Mouse (Mus musculus): Measurements from ENCODE around the gene Fads6. TPM values are rescaled to one million over a fixed set of nuclear protein-coding genes. Genes with fewer than 3 reads are reported as not detected.

The Fads6 gene
- 3.3 TPM for polyA plus RNA-seq (2015; fragmentation: Illumina TruSeq; extraction: RNeasy Lipid Tissue Mini Kit (QIAGEN cat#74804); ENCODE audit: insufficient read depth, low read depth, low replicate concordance)

DNA sequence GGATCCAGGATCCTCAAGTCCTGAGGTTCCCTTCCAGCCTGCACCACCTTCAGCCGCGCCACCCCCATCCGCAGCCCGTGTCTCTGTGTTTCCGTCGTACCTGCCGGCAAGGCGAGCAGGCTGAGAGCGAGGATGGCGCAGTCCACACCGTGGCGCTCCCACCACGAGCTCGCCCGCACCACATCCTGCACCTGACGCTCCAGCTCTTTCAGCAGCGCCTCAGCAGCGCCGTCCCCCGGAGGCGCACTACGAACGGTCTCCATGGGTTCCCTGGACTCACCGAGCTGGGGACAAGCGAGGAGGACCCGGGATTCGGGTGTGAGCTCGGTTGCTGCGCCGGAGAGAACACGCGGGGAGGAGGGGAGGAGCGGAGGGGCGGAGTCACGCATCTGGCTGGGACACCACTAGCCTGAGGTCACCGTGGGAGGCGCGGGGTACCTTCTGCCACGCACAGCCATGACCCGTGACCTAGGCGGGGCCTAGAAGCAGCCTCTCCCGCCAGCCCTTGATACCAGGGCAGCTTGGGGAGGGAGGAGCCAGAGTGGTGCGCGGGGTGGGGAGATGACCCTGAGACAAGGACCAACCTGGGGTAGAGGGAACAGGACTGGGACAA is at the start of gene Fads6:
Fads6 (minus strand) TSS at position 450 of the 613 bp plus-strand sequence.

DNA sequence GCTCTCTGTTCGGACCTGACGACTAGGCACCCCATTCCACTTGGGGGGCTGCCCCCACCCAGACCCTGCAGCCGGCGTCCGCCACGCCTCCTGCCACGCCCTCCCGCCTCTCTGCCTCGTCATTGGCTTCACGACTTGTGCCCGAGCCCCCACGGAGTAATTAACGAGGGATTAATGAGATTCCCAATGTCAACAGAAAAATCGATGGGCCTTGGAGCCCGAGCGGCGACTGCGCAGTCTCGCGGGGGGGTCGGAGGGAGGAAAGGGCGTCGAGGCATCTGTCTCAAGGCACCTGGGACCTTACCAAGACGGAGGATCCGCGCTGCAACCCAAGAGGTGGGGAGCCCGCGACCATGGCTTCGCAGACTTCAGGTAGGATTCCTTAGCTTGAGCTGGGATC is 37.1 kb upstream of the Fads6 start, which contains the start of gene Otop3:
Otop3 (plus strand) TSS at position 201 of the 400 bp plus-strand sequence.

DNA sequence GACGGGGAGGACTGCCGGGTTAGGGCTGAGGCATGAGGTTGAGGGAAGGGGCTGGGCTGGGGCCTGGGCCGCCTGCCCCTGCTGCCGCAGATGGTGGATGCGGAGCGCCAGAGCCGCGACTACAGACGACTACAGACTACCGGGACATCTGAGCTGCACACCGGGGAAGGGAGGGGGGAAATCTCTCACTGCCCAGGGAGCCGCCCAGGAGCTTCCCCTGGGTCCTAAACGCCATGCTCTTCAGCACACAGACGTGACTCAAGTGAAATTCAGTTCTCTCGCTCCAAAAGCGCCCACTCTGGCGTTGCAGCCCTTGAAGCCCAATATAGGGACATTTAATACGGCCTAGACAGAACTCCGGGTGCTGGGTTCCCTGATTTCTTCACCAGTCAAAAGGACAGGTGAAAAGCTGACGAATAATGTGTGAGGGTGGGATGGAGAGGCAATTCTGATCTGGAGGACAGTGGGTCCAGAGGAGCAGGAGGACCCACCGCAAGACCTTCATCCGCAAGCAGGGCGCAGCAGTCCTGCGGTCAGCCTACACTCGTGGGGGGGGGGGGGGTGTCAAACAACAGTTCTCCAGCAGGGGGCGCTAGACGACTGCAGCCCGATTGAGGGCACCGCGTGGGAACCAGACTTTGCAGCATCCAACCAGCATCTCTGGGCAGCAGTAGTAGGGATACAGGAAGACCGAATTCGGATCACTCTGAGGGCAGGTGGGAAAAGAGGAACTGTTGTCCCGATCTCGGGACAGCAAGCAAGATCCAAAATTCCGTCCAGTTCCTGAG is 24.6 kb upstream of the Fads6 start, which contains the start of gene Ush1g:
Ush1g (minus strand) TSS at position 136 of the 788 bp plus-strand sequence.

DNA sequence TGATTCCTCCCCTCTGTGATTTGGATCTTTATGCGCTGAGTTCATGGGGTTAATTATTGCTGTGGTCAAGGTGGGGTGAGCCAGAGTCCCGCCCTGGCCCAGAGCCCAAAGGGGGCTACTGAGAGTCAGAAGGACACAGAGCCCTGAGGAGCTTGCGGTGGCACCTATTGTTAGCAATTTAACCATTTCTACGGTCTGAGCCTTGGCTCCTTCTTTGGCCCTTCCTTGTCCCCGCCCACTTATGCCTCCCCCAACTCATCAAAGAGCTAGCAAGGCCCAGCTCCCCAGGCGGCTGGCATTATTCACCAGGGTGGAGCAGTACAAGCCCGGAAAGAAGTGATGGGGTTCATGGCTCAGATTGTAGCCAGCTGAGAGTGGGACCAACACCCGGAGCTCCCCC is 9.4 kb upstream of the Fads6 start, which contains the start of gene Otop2:
Otop2 (plus strand) TSS at position 301 of the 400 bp plus-strand sequence.

DNA sequence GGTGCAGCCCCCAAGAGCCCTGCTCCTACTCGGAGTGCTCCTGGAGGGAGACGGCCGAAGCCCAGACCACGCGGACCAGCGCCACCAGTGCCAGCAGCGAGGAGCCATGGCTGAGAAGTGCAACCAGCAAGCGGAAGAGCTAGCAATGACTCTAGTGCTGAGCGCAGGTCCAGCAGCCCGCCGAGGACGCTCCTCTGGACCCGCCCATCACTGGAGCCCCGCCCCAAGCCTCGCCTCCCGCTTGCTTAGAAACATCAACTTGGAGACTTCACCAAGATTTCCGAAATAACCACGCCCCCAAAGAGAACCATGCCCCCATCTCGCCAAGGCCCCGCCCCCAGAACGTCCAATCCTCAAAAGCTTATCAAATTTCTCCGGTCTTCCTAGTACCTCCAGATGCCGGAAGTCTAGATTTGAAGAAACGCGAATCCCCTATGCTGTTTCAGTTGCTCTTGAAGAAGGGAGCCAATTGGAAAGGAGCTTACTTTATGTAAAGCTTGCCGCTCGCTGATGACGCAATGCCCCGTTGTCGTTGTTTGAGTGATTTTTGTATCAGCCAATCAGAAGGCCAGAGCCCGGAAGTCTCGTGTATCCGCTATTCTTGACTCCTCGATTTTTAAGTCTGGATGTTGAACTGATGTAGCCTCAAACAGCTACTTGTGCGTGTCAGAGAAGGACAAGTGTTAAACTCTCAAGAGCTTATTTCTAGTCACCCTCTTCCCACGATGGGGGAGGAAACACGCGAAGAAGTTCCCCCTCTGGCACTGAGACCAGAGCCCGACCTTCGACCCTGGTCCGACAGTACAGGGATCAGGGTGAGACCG is 20.5 kb downstream of the Fads6 start, which contains the start of gene Fdxr:
Fdxr (minus strand) TSS at position 271 of the 824 bp plus-strand sequence.

DNA sequence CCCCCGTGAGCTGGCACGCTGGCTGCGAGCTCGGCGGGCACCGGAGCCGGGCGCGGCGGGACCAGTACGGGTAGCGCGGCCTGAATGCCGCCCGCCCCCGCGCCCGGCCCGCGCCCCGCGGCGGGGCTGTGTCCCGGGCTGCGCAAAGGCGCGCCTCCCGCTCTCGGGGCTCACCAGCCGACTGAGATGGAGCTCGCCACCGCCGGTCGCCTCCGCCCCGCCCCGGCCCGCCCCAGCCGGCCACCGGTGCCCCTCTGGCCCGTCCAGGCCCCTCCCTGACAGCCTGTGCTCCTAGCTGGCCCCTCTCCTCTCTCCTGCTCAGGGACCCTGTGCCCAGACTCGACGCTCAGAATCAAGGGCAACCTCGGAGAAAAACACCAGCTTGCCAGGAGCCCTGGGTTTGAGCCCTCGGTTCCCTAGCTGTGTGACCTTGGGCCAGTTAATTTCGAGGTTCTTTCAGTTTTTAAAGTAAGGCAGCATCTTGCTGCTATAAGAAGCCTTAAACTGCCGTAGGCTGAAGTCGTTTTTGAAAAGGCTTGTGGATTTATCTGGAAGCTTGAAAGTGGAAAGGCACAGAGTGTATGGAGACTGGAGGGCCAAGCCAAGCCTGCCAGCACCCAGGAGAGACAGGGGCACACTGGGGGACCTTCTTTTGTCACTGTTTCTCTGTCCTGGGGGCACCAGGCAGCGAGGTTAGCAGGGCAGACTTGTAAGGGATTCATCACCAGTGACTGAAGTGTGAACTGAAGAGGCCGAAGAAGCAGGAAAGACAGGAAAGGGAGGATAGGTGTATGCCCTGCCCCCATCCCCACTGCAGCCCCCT is 30.2 kb downstream of the Fads6 start, which contains the start of gene Grin2c:
Grin2c (minus strand) TSS at position 183 of the 823 bp plus-strand sequence.

Other genes starting within 250 kb of the Fads6 start
- 3.8 TPM for gene Cd300ld3, start 249.3 kb downstream of the Fads6 start, polyA plus RNA-seq (2015; fragmentation: Illumina TruSeq; extraction: RNeasy Lipid Tissue Mini Kit (QIAGEN cat#74804); ENCODE audit: insufficient read depth, low read depth, low replicate concordance)
- not detected for gene Cd300e, start 235.5 kb downstream of the Fads6 start, polyA plus RNA-seq (2015; fragmentation: Illumina TruSeq; extraction: RNeasy Lipid Tissue Mini Kit (QIAGEN cat#74804); ENCODE audit: insufficient read depth, low read depth, low replicate concordance)
- 6.0 TPM for gene Rab37, start 206.2 kb downstream of the Fads6 start, polyA plus RNA-seq (2015; fragmentation: Illumina TruSeq; extraction: RNeasy Lipid Tissue Mini Kit (QIAGEN cat#74804); ENCODE audit: insufficient read depth, low read depth, low replicate concordance)
- gene Cd300lf, start 163.7 kb downstream of the Fads6 start, polyA plus RNA-seq (2015; fragmentation: Illumina TruSeq; extraction: RNeasy Lipid Tissue Mini Kit (QIAGEN cat#74804); ENCODE audit: insufficient read depth, low read depth, low replicate concordance), result not detected
- gene Slc9a3r1, start 134.3 kb downstream of the Fads6 start, polyA plus RNA-seq (2015; fragmentation: Illumina TruSeq; extraction: RNeasy Lipid Tissue Mini Kit (QIAGEN cat#74804); ENCODE audit: insufficient read depth, low read depth, low replicate concordance), result 15.3 TPM
- 2.5 TPM for gene Tmem104, start 110.2 kb downstream of the Fads6 start, polyA plus RNA-seq (2015; fragmentation: Illumina TruSeq; extraction: RNeasy Lipid Tissue Mini Kit (QIAGEN cat#74804); ENCODE audit: insufficient read depth, low read depth, low replicate concordance)
- 12.4 TPM for gene Nat9, start 109.8 kb downstream of the Fads6 start, polyA plus RNA-seq (2015; fragmentation: Illumina TruSeq; extraction: RNeasy Lipid Tissue Mini Kit (QIAGEN cat#74804); ENCODE audit: insufficient read depth, low read depth, low replicate concordance)
- 0.48 TPM for gene Grin2c, start 30.4 kb downstream of the Fads6 start, polyA plus RNA-seq (2015; fragmentation: Illumina TruSeq; extraction: RNeasy Lipid Tissue Mini Kit (QIAGEN cat#74804); ENCODE audit: insufficient read depth, low read depth, low replicate concordance)
- 10.5 TPM for gene Fdxr, start 20.6 kb downstream of the Fads6 start, polyA plus RNA-seq (2015; fragmentation: Illumina TruSeq; extraction: RNeasy Lipid Tissue Mini Kit (QIAGEN cat#74804); ENCODE audit: insufficient read depth, low read depth, low replicate concordance)
- gene Otop2, start 9.5 kb upstream of the Fads6 start, polyA plus RNA-seq (2015; fragmentation: Illumina TruSeq; extraction: RNeasy Lipid Tissue Mini Kit (QIAGEN cat#74804); ENCODE audit: insufficient read depth, low read depth, low replicate concordance), result not detected
- gene Ush1g, start 24.4 kb upstream of the Fads6 start, polyA plus RNA-seq (2015; fragmentation: Illumina TruSeq; extraction: RNeasy Lipid Tissue Mini Kit (QIAGEN cat#74804); ENCODE audit: insufficient read depth, low read depth, low replicate concordance), result not detected
- gene Otop3, start 37.1 kb upstream of the Fads6 start, polyA plus RNA-seq (2015; fragmentation: Illumina TruSeq; extraction: RNeasy Lipid Tissue Mini Kit (QIAGEN cat#74804); ENCODE audit: insufficient read depth, low read depth, low replicate concordance), result not detected
- 44.2 TPM for gene Hid1, start 70.1 kb upstream of the Fads6 start, polyA plus RNA-seq (2015; fragmentation: Illumina TruSeq; extraction: RNeasy Lipid Tissue Mini Kit (QIAGEN cat#74804); ENCODE audit: insufficient read depth, low read depth, low replicate concordance)
- 2.5 TPM for gene Cdr2l, start 84.3 kb upstream of the Fads6 start, polyA plus RNA-seq (2015; fragmentation: Illumina TruSeq; extraction: RNeasy Lipid Tissue Mini Kit (QIAGEN cat#74804); ENCODE audit: insufficient read depth, low read depth, low replicate concordance)
- gene Mrpl58, start 106.1 kb upstream of the Fads6 start, polyA plus RNA-seq (2015; fragmentation: Illumina TruSeq; extraction: RNeasy Lipid Tissue Mini Kit (QIAGEN cat#74804); ENCODE audit: insufficient read depth, low read depth, low replicate concordance), result 26.4 TPM
- gene Atp5h, start 122.3 kb upstream of the Fads6 start, polyA plus RNA-seq (2015; fragmentation: Illumina TruSeq; extraction: RNeasy Lipid Tissue Mini Kit (QIAGEN cat#74804); ENCODE audit: insufficient read depth, low read depth, low replicate concordance), result 161 TPM
- gene Kctd2, start 122.5 kb upstream of the Fads6 start, polyA plus RNA-seq (2015; fragmentation: Illumina TruSeq; extraction: RNeasy Lipid Tissue Mini Kit (QIAGEN cat#74804); ENCODE audit: insufficient read depth, low read depth, low replicate concordance), result 19.3 TPM
- gene Trim80, start 142.9 kb upstream of the Fads6 start, polyA plus RNA-seq (2015; fragmentation: Illumina TruSeq; extraction: RNeasy Lipid Tissue Mini Kit (QIAGEN cat#74804); ENCODE audit: insufficient read depth, low read depth, low replicate concordance), result not detected
- 2.6 TPM for gene Slc16a5, start 164.8 kb upstream of the Fads6 start, polyA plus RNA-seq (2015; fragmentation: Illumina TruSeq; extraction: RNeasy Lipid Tissue Mini Kit (QIAGEN cat#74804); ENCODE audit: insufficient read depth, low read depth, low replicate concordance)
- 1.3 TPM for gene Armc7, start 178.0 kb upstream of the Fads6 start, polyA plus RNA-seq (2015; fragmentation: Illumina TruSeq; extraction: RNeasy Lipid Tissue Mini Kit (QIAGEN cat#74804); ENCODE audit: insufficient read depth, low read depth, low replicate concordance)
- gene Nt5c, start 194.2 kb upstream of the Fads6 start, polyA plus RNA-seq (2015; fragmentation: Illumina TruSeq; extraction: RNeasy Lipid Tissue Mini Kit (QIAGEN cat#74804); ENCODE audit: insufficient read depth, low read depth, low replicate concordance), result 14.2 TPM
- 22.4 TPM for gene Jpt1, start 216.7 kb upstream of the Fads6 start, polyA plus RNA-seq (2015; fragmentation: Illumina TruSeq; extraction: RNeasy Lipid Tissue Mini Kit (QIAGEN cat#74804); ENCODE audit: insufficient read depth, low read depth, low replicate concordance)
- 54.9 TPM for gene Sumo2, start 238.6 kb upstream of the Fads6 start, polyA plus RNA-seq (2015; fragmentation: Illumina TruSeq; extraction: RNeasy Lipid Tissue Mini Kit (QIAGEN cat#74804); ENCODE audit: insufficient read depth, low read depth, low replicate concordance)